Mouse (Mus musculus): ENCODE results near the gene Ninj1.

Gene Ninj1

DNA sequence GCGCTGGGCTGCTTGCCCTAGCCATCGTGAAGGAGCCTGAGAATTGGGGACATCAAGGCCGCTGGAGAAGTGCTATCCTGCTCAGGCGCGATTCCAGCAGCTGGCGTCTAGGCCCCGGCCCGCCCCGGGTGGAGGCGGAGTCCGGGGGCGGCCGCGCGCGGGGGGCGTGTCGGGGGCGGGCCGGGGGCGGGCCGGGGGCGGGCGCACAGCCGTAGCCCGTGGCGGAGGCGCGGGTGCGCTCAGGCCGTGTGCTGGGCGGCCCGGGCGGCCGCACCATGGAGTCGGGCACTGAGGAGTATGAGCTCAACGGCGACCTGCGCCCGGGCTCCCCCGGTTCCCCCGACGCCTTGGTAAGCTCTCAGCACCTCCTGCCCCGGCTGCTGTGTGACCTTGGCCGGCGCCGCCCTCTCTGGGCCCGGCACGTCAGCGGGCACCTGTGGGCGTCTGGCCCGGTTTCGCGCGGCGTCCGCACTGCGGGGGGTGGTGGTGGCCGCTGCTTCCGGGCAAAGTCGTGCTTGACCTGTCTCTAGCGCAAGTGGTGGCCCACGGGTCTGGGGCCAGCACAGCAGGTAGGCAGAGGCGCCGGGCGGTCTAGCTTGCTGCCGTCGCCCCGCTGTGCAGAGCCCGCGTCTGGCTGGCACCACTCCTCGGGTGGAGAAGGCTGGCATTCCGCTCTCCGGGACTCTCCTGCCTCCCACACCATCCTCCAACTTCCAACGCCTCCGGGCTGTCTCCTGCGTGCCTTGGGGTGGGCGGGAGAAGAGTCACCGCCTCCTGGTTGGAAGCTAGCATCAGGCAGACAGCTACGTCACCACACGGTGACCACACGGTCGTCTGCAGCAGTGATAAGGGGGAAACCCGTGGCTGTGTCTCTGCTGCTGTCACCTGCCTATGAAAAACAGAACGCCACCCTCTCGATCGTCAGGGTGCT, at the start of gene Ninj1:
Ninj1 (plus strand) TSS at position 198 of the 931 bp plus-strand sequence.
- DNase-seq (ENCODE audit: low spot score) = peak; percentile 64

GRCm38 (mm10) chr13:49140567-49140966, 46.7 kb upstream of the Ninj1 start:
- no peak for DNase-seq (ENCODE audit: low spot score)

DNA sequence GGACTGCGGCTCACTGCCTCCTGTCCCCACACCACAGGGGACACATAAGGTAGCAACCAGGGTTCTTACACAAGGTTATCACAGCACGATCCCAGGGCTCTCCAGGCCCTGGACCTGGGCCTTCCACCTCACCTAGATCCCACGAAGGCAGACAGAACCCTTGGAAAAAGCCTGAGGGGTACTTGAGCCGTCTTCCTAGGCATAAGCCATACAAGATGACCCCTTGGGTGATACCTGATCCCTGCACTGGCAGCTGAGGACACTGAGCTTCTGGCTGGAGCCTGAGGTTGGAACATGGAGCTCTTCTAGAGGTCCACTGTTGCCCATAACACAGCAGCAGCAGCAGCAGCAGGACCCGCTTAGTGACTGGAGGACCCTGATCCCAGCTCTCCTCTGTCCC, 44.9 kb upstream of the Ninj1 start:
- no peak for DNase-seq (ENCODE audit: low spot score)

- DNase-seq (ENCODE audit: low spot score) = no peak
These were observed 44.0 kb upstream of the Ninj1 start for GRCm38 (mm10) chr13:49143323-49143722.

DNA sequence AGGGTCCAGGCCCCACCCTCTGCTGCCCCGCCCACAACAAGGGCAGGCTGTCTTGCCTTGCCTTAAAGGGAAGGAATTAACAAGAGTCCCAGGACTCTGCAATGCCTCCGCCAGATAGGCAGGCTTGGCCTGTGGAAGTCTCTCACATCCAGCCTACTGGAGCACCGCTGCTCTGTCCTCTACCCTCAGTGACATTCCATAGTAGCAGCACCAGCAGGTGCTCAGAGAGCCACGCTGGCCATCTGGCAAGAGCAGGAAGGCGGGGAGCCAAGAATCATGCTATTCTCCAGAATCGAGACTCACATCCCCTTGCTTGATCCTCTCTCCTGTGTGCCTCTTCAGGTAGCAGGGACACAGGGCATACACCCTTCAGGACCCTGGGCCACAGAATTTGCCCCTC, 42.8 kb upstream of the Ninj1 start:
- no peak for DNase-seq (ENCODE audit: low spot score)

GRCm38 (mm10) chr13:49145396-49145795, 41.9 kb upstream of the Ninj1 start:
- DNase-seq (ENCODE audit: low spot score) = no peak

DNA sequence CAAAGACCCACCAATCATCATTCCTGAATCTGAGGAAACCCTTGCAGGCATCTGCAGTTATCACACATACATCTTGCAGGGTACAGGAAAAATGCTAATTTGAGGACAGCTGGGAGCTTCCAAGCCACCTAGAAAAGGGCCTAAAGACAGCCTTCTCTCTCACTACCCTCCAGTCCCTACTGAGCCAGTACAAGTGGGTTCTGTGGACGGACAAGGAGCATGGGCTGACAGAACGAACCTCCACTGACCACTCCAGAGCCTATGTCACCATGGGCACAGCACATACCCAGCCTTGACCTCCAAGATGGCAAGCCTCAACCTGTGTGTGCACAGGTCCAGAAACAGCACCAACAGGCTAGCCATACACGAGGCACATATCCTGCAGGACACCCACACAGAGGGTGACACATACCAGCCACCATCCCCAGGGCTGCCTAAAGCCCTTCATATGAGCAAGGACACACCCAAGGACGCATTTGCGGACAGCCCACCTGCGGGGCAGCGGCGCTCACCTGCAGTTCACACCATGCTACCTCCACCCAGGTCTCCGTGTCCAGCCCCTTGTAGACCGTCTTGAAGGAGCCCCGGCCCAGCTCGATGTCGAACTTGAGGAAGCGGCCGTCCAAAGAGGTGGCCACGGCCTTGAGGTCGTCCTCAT, 41.1 kb upstream of the Ninj1 start:
- DNase-seq (ENCODE audit: low spot score) = no peak

GRCm38 (mm10) chr13:49146698-49147006, 40.6 kb upstream of the Ninj1 start:
- DNase-seq (ENCODE audit: low spot score) = no peak

DNA sequence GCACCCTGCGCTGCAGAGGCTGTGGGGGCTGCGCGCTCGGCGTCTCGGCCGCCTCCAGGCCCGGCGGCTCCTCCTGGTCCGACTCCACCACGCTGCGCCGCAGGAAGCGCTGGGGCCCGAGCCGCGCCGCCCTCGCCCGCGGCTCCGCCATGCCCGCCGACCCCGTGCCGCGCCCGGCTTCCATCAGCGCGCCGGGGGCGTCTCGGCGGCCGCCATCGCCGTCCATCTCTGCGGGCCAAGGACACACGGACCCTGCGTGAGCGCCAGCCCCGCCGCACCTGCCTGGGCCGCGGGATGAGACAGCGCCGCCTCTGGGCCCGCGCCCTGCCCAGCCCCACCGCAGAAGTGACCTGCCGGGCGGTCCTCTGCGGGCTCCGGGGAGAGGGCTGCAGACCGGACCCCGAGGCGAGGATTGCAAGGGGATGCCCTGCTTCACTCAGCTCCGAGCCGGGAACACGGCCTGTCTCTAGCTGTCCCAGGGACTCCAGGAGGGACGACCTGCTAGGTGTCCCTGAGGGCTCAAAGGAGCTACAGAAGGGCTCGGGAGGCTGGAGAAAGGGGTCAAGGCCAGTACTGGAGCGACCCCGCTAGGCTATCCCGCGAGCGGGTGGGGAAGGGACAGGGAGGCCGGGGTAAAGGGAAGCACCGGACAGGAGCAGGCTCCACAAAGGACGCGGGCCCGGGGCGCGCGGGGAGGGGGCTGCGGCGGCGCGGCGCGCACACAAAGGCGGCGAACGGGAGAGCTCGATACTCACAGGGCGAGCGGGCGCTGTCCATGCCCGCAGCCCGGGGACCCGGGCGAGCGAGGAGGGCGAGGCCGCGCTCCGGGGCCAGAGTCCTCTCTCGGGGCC, 40.1 kb upstream of the Ninj1 start:
- DNase-seq (ENCODE audit: low spot score) = no peak

GRCm38 (mm10) chr13:49147858-49148226, 39.4 kb upstream of the Ninj1 start, which contains the start of gene Wnk2:
Gene Wnk2, minus strand, starts transcription at chr13:49148014.
- DNase-seq (ENCODE audit: low spot score) = peak; percentile 12

- no peak for DNase-seq (ENCODE audit: low spot score)
These were observed 38.6 kb upstream of the Ninj1 start for GRCm38 (mm10) chr13:49148687-49149086.

- DNase-seq (ENCODE audit: low spot score) = no peak
These were observed 33.3 kb upstream of the Ninj1 start for GRCm38 (mm10) chr13:49154028-49154427.

DNA sequence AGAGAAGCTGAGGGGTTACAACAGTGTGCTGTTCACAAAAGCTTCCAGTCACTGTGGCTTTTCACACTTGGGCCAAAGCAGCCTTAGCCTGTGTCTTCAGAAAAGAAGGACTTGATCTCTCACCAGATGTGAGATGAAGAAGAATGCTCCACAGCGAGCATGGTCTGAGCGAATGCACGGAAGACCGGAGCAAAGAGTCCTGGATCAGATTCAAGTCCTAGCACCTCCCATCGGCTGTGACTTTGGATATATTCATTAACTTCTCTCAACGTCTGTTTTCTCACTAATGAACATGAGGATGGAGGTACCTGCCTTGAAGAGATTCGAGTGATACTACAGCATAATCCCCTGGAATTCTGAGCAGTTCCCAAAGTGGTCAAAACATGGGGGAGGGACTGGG, 32.7 kb upstream of the Ninj1 start:
- DNase-seq (ENCODE audit: low spot score) = no peak

DNA sequence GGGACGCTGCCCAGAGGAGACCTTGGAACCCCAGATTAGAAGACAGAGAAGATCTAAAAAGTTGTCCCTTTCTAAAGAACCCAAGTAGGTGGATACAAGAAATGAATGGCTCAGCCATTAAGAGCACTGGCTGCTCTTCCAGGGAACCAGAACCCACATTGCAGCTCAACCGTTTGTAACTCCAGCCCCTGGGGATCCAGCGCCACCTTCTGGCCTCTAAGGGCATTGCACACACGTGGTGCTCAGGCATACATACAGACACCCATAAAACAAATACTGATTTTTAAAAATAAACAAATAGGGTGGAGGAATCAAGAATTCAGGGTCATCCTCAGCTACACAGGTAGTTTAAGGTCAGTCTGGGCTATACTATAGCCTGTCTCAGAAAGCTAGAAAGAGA, 30.6 kb upstream of the Ninj1 start:
- no peak for DNase-seq (ENCODE audit: low spot score)

- no peak for DNase-seq (ENCODE audit: low spot score)
These were observed 29.1 kb upstream of the Ninj1 start for GRCm38 (mm10) chr13:49158040-49158713.

DNA sequence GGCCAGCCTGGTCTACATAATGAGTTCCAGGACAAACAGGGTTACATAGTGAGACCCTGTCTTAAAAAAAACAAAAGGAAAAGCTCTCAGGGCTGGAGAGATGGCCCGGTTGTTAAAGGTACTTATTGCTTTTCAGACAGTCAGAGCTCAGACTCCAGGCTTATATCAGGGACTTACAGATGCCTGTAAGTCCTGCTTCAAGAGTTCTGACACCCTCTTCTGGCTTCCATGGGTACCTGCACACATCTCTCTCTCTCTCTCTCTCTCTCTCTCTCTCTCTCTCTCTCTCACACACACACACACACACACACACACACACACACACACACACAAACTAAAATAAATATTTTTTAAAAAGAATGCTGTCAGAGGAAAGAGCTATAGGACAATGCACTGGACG, 26.0 kb upstream of the Ninj1 start:
- DNase-seq (ENCODE audit: low spot score) = no peak

DNA sequence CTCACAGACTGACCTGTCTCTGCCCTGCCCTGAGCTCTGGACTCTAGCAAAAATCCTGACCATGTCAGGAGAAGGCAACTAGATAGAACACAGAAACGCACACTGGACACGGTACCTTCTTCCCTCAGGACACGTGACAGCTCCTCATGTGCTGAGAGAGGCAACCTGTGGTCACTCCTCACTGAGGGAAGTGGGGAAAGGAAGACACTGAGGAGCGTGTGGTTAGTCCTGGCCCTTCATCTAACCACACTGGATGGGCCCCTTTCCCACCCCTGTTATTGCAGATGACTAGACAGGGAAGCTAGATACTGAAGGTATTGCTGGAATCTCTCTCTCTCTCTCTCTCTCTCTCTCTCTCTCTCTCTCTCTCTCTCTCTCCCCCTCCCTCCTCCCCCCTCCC, 24.6 kb upstream of the Ninj1 start:
- no peak for DNase-seq (ENCODE audit: low spot score)

GRCm38 (mm10) chr13:49163645-49164044, 23.6 kb upstream of the Ninj1 start:
- no peak for DNase-seq (ENCODE audit: low spot score)

- DNase-seq (ENCODE audit: low spot score) = no peak
These were observed 20.2 kb upstream of the Ninj1 start for GRCm38 (mm10) chr13:49167081-49167480.

GRCm38 (mm10) chr13:49169448-49170207, 17.7 kb upstream of the Ninj1 start:
- DNase-seq (ENCODE audit: low spot score) = peak; percentile 55

DNA sequence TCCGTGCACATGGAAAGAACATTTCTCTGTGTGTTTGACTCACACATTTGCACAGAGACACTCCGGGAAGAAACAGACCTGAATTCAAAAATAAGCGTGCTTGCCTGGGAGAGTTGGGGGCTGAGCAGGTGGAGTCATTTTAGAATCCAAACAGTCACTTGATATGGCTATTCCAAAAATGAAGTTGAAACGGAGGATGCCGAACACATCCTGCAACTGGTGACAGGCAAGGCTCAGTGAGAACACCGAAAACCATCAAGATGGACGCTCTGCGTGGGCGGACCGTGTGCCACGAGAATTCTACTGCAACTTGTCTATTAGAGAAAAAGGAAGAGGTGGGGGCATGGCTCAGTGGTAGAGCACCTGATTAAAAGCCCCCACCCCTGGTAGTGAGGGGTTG, 16.7 kb upstream of the Ninj1 start:
- no peak for DNase-seq (ENCODE audit: low spot score)

Measured in spleen, adult 12 weeks (tissue).